Mouse (Mus musculus) forebrain, embryonic 16.5 days (tissue): ENCODE results near the gene Tmem179b. TPM values are rescaled to one million over a fixed set of nuclear protein-coding genes. Genes with fewer than 3 reads are reported as not detected.

Source experiments
- ATAC-seq: fragments of 200-750 bp; cut with Nextera tagmentation; 2 replicates; pipeline ENCODE4 v1.8.0; 2017; ENCODE audit warnings: mild to moderate bottlenecking, moderate library complexity
- H3K27ac ChIP-seq: fragments of 300-500 bp; sonication (generic); 2 replicates; pipeline ENCODE4 v1.5.1; 2014; ENCODE audit warnings: low read length, control low read depth
- H3K27me3 ChIP-seq: fragments of 300-500 bp; sonication (generic); replicated peaks from 2 replicates; pipeline ENCODE4 v1.6.1; 2014; ENCODE audit warnings: low read length; ENCODE audit not compliant: control insufficient read depth, insufficient read depth
- H3K36me3 ChIP-seq: fragments of 300-500 bp; sonication (generic); 2 replicates; pipeline ENCODE4 v1.6.1; 2014; ENCODE audit not compliant: control insufficient read depth, insufficient read depth
- H3K4me1 ChIP-seq: fragments of 300-500 bp; sonication (generic); replicated peaks from 2 replicates; pipeline ENCODE4 v1.6.1; 2014; ENCODE audit warnings: low read length; ENCODE audit not compliant: control insufficient read depth, insufficient read depth
- H3K4me2 ChIP-seq: fragments of 300-500 bp; sonication (generic); 2 replicates; pipeline ENCODE4 v1.6.1; 2014; ENCODE audit warnings: mild to moderate bottlenecking, low read length, control low read depth
- H3K4me3 ChIP-seq: fragments of 300-500 bp; sonication (generic); replicated peaks from 2 replicates; pipeline ENCODE4 v1.5.1; 2014; ENCODE audit warnings: mild to moderate bottlenecking, low read length, control low read depth
- H3K9ac ChIP-seq: fragments of 300-500 bp; sonication (generic); replicated peaks from 2 replicates; pipeline ENCODE4 v1.6.1; 2014; ENCODE audit warnings: low read depth, low read length, control low read depth
- H3K9me3 ChIP-seq: fragments of 300-500 bp; sonication (generic); 2 replicates; pipeline ENCODE4 v1.6.1; 2016; ENCODE audit warnings: low read length; ENCODE audit not compliant: control insufficient read depth
- WGBS: fragments of 180-500 bp; shearing (Covaris S2); extraction: QIAGEN DNeasy Blood & Tissue Kit; methylation state at CpG from one replicate; pipeline ENCODE4 v1.1.7; 2014; 5-methylcytosine and 5-hydroxymethylcytosine counted together
- microRNA-seq: library from miRNA; unstranded; fragments of <30 nt; microRNA quantifications from one replicate; pipeline ENCODE4, GENCODE M21; 2017
- polyA plus RNA-seq: library from polyadenylated mRNA; unstranded; fragments of >200 nt; fragmentation: Nextera tagmentation; extraction: Ambion mirVana; gene quantifications from 2 replicates; pipeline ENCODE4 v1.2.1, GENCODE M21; 2015

The Tmem179b gene
- polyA plus RNA-seq, 1 experiment from 2014 or later: 27.0 TPM

GRCm38 (mm10) chr19:8726609-8727390 lies 47.5 kb downstream of the Tmem179b start:
- 11% methylated on average over 3 of the region's 3 CpGs for WGBS
- Histone ChIP-seq H3K4me1 (peaks cover 27% of the 10 kb centered on the region), H3K27ac (no peak overlapping the region), H3K36me3 (peaks cover 24% of the 10 kb centered on the region), H3K4me2 (no peak overlapping the region), H3K4me3 (no peak overlapping the region), H3K9ac (no peak overlapping the region), H3K9me3 (no peaks in the 10 kb centered on the region), H3K27me3 (no peaks in the 10 kb centered on the region)
- no peak for ATAC-seq

GRCm38 (mm10) chr19:8725081-8725613 lies 49.1 kb downstream of the Tmem179b start:
- ATAC-seq: no peak
- 48% methylated on average over 4 of the region's 4 CpGs for WGBS
- Histone ChIP-seq H3K27me3 (no peaks in the 10 kb centered on the region), H3K4me1 (peaks cover 33% of the 10 kb centered on the region), H3K36me3 (peaks cover 24% of the 10 kb centered on the region), H3K4me2 (peak overlapping the region; percentile 94), H3K9me3 (no peaks in the 10 kb centered on the region), H3K4me3 (peak overlapping the region; percentile 60; the same call in 1 of the 2 replicates), H3K27ac (no peak overlapping the region), H3K9ac (no peak overlapping the region)

GRCm38 (mm10) chr19:8724392-8724791 lies 49.9 kb downstream of the Tmem179b start:
- WGBS: 1% methylated on average over 2 of the region's 2 CpGs
- H3K4me3 ChIP-seq: peak overlapping the region; percentile 60
- H3K9ac ChIP-seq: peak overlapping the region; percentile 77
- H3K4me1 ChIP-seq: peaks cover 33% of the 10 kb centered on the region
- H3K4me2 ChIP-seq: peak overlapping the region; percentile 94
- H3K36me3 ChIP-seq: peaks cover 24% of the 10 kb centered on the region
- ATAC-seq: no peak
- H3K27me3 ChIP-seq: no peaks in the 10 kb centered on the region
- no peaks in the 10 kb centered on the region for H3K9me3 ChIP-seq
- H3K27ac ChIP-seq: no peak overlapping the region

GRCm38 (mm10) chr19:8723574-8724346 lies 50.5 kb downstream of the Tmem179b start:
- peak overlapping the region; percentile 94 for H3K4me2 ChIP-seq
- no peaks in the 10 kb centered on the region for H3K9me3 ChIP-seq
- no peaks in the 10 kb centered on the region for H3K27me3 ChIP-seq
- peak overlapping the region; percentile 60 for H3K4me3 ChIP-seq
- no peak for ATAC-seq
- WGBS: under 1% methylated on average over 20 of the region's 20 CpGs
- peak overlapping the region; percentile 46 for H3K27ac ChIP-seq
- peak overlapping the region; percentile 77 for H3K9ac ChIP-seq
- H3K36me3 ChIP-seq: peaks cover 24% of the 10 kb centered on the region
- peaks cover 33% of the 10 kb centered on the region for H3K4me1 ChIP-seq

- peak within 1 kb of the TSS; percentile 98 for H3K27ac ChIP-seq
- H3K27me3 ChIP-seq: no peaks in the 10 kb centered on the region
- under 1% methylated on average over 50 of the region's 50 CpGs for WGBS
- H3K36me3 ChIP-seq: peaks cover 24% of the 10 kb centered on the region
- no peaks in the 10 kb centered on the region for H3K9me3 ChIP-seq
- H3K9ac ChIP-seq: peak within 1 kb of the TSS; percentile 96
- peak; percentile 98 for ATAC-seq
- H3K4me2 ChIP-seq: peak within 1 kb of the TSS; percentile 94
- peak within 1 kb of the TSS; percentile 60 for H3K4me3 ChIP-seq
- peaks cover 33% of the 10 kb centered on the region for H3K4me1 ChIP-seq
Measured at GRCm38 (mm10) chr19:8722907-8723573, 51.2 kb downstream of the Tmem179b start, which contains the start of gene Slc3a2. TSS of gene Slc3a2 (minus strand) at chr19:8723369.

- peak; percentile 16 for ATAC-seq
Measured at GRCm38 (mm10) chr19:8722559-8722906, 51.7 kb downstream of the Tmem179b start.

More at GRCm38 (mm10) chr19:8722559-8722906, 51.7 kb downstream of the Tmem179b start:
- H3K4me3 ChIP-seq: peak overlapping the region; percentile 60
- no peaks in the 10 kb centered on the region for H3K27me3 ChIP-seq
- peaks cover 33% of the 10 kb centered on the region for H3K4me1 ChIP-seq
- peak overlapping the region; percentile 96 for H3K9ac ChIP-seq
- H3K27ac ChIP-seq: peak overlapping the region; percentile 98
- H3K9me3 ChIP-seq: no peaks in the 10 kb centered on the region
- 2% methylated on average over 5 of the region's 5 CpGs for WGBS
- H3K4me2 ChIP-seq: peak overlapping the region; percentile 81
- H3K36me3 ChIP-seq: peaks cover 24% of the 10 kb centered on the region

Small RNAs within 50 kb of the gene (microRNA-seq; reads per million reads assigned to microRNA genes)
- not detected for gene Mir6992

Other genes with a start within 250 kb of the Tmem179b start
- 9.2 and 11.2 TPM in 2 replicates for gene Slc22a8, start 183.2 kb downstream of the Tmem179b start, polyA plus RNA-seq
- 9.4 and 14.0 TPM in 2 replicates for gene Slc22a6, start 156.4 kb downstream of the Tmem179b start, polyA plus RNA-seq
- gene Chrm1, start 110.7 kb downstream of the Tmem179b start, polyA plus RNA-seq: 6.9 and 8.2 TPM in 2 replicates
- 186 TPM in 2 replicates for gene Slc3a2, start 51.1 kb downstream of the Tmem179b start, polyA plus RNA-seq
- gene Wdr74, start 38.6 kb downstream of the Tmem179b start, polyA plus RNA-seq: 90.6 and 109 TPM in 2 replicates
- gene 1700092M07Rik, start 33.7 kb downstream of the Tmem179b start, polyA plus RNA-seq: 2.5 and 2.8 TPM in 2 replicates
- gene Stx5a, start 33.1 kb downstream of the Tmem179b start, polyA plus RNA-seq: 129 and 136 TPM in 2 replicates
- 200 and 218 TPM in 2 replicates for gene Nxf1, start 17.4 kb downstream of the Tmem179b start, polyA plus RNA-seq
- 230 and 247 TPM in 2 replicates for gene Tmem223, start 3.5 kb downstream of the Tmem179b start, polyA plus RNA-seq
- 30.8 and 32.2 TPM in 2 replicates for gene Taf6l, start 11.9 kb upstream of the Tmem179b start, polyA plus RNA-seq
- gene Polr2g, start 24.1 kb upstream of the Tmem179b start, polyA plus RNA-seq: 160 and 164 TPM in 2 replicates
- gene Zbtb3, start 28.1 kb upstream of the Tmem179b start, polyA plus RNA-seq: 8.9 and 9.6 TPM in 2 replicates
- gene Ttc9c, start 44.9 kb upstream of the Tmem179b start, polyA plus RNA-seq: 71.1 and 72.1 TPM in 2 replicates
- gene Hnrnpul2, start 45.5 kb upstream of the Tmem179b start, polyA plus RNA-seq: 5.1 and 5.5 TPM in 2 replicates
- not detected in 2 replicates for gene AC129217.1, start 55.3 kb upstream of the Tmem179b start, polyA plus RNA-seq
- gene Bscl2, start 63.0 kb upstream of the Tmem179b start, polyA plus RNA-seq: 88.3 and 98.7 TPM in 2 replicates
- 258 and 306 TPM in 2 replicates for gene Gng3, start 64.7 kb upstream of the Tmem179b start, polyA plus RNA-seq
- gene Lrrn4cl, start 76.3 kb upstream of the Tmem179b start, polyA plus RNA-seq: 0.45 and 0.57 TPM in 2 replicates
- 172 and 173 TPM in 2 replicates for gene Ubxn1, start 97.0 kb upstream of the Tmem179b start, polyA plus RNA-seq
- 49.7 and 53.5 TPM in 2 replicates for gene Uqcc3, start 106.5 kb upstream of the Tmem179b start, polyA plus RNA-seq
- 50.0 and 51.9 TPM in 2 replicates for gene Lbhd1, start 109.3 kb upstream of the Tmem179b start, polyA plus RNA-seq
- not detected in 2 replicates for gene Gm49403, start 109.5 kb upstream of the Tmem179b start, polyA plus RNA-seq
- gene 1810009A15Rik, start 114.4 kb upstream of the Tmem179b start, polyA plus RNA-seq: 49.9 and 50.6 TPM in 2 replicates
- 0.34 TPM in 1 of 2 replicates, not detected in the other for gene Gm49416, start 114.5 kb upstream of the Tmem179b start, polyA plus RNA-seq
- 41.0 and 45.9 TPM in 2 replicates for gene Ints5, start 118.5 kb upstream of the Tmem179b start, polyA plus RNA-seq
- 91.7 and 95.1 TPM in 2 replicates for gene Ganab, start 123.6 kb upstream of the Tmem179b start, polyA plus RNA-seq
- 67.3 and 75.9 TPM in 2 replicates for gene B3gat3, start 145.9 kb upstream of the Tmem179b start, polyA plus RNA-seq
- 1.7 and 1.8 TPM in 2 replicates for gene Rom1, start 154.9 kb upstream of the Tmem179b start, polyA plus RNA-seq
- gene Eml3, start 155.1 kb upstream of the Tmem179b start, polyA plus RNA-seq: 9.7 and 10.5 TPM in 2 replicates
- gene Mta2, start 167.4 kb upstream of the Tmem179b start, polyA plus RNA-seq: 175 and 186 TPM in 2 replicates
- gene Tut1, start 179.4 kb upstream of the Tmem179b start, polyA plus RNA-seq: 33.6 and 35.5 TPM in 2 replicates
- 346 and 348 TPM in 2 replicates for gene Eef1g, start 192.6 kb upstream of the Tmem179b start, polyA plus RNA-seq
- gene Ahnak, start 214.8 kb upstream of the Tmem179b start, polyA plus RNA-seq: 2.2 and 3.4 TPM in 2 replicates